Mouse (Mus musculus) c-Kit-positive CD71-positive TER-119-negative erythroid progenitor cells, embryonic 14.5 days (primary cell): Measurements from ENCODE around the gene Tgif2.
"Not testable (repeated sequence)": the region's sequence is repeated elsewhere in the genome, so short reads cannot be mapped to it uniquely, and the experiment has no call there.

Experiments
- DNase-seq: peaks from one replicate; pipeline ENCODE4 v3.0.0-alpha.2; 2013; ENCODE audit warnings: low read depth

The Tgif2 gene

DNA sequence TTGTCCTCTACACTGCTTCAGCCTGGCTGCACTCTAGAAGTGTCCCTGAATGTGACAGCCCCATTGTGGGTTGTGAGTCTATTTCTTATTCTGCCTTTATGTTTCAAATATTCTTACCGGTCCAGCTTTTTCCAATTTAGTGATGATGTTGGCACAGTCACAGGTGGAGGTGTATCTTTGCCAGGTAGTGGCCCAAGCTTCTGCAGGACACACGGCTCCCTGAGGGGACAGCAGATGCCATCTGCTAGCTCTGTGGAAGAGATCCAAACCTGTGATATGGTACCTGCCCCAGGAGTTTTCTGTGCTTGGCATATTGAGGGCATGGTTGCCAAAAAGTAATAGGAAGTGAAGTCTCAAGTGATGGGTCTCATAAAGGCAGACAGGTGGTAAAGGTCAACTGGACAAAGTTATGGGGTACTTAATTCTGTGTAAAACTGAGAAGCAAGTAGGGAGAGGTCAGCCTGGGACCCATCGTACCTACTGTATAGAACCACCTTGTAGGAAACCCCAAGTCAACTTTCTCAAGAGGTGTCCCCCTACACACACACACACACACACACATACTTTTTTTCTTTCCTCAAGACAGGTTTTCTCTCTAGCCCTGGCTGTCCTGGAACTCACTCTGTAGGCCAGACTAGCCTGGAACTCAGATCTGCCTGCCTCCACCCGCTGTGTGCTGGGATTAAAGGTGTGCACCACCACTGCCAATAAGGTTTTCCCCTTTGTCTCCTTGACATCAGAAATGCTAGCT is 35.1 kb downstream of the Tgif2 start:
- no peak for DNase-seq

DNA sequence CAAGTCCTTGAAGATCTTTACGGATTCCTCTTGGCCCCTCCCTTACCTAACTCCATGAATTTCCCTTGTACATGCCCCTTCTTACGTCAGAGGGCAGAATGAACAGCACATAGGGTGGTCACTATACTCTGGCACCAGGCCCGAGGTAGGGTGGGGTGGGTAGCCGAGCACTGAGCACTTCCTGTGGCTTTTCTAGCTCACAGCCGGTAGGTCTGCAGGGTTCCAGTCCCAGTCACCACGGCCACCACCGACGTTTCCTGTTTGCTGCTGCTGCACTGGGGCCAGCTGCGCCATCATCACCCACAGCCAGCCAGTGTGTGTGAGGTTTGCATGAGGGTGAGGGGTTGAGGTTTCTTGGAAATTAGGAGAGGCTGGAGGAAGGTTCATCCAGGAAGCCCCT is 37.9 kb downstream of the Tgif2 start:
- no peak for DNase-seq

DNA sequence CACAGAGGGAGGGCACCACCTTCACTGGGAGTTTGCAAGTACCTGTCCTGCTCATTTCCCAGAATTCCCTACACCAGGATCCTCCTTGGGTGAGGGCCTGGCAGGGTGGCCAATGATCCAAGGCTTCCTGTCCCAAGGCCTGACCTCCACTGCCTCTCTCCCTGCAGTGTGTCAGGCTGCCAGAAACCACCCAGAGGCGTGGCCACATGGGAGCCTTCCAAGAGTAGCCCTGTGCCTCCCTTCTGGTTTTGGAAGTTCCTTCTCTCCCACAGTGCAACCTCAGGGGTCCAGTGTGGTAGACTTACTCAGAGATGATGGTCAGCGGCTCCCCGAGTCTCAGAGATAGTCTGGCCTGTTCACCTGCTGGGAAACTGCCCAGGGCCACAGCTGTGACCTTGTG is 39.7 kb downstream of the Tgif2 start:
- DNase-seq, result no peak

DNA sequence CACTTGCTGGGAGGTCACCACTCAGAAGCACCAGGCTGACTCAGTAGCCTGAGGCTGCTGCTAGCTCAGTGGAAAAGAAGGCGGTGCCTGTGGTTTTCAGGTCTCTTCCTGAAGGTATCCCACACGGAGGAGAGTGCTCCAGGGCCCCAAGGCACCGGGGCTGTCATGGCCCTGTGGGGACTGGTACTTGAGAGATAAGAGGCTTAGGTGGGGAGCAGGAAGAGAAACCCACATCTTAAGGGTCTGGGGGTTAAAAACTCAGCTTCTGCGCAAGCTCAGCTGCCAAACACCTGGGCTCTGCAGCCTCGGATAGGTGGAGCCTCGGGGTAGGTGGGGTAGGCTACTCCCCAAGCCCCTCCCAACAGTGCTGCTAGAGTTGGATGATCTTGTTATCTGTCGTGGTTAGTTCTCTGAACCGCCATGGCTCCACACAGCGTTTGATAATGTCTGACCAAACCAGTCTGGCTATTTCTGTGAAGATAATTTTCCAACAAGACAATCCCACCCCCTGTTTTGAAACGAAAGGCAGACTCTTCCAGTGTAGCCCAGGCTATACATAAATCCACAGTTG is 42.7 kb downstream of the Tgif2 start:
- DNase-seq, result no peak

DNA sequence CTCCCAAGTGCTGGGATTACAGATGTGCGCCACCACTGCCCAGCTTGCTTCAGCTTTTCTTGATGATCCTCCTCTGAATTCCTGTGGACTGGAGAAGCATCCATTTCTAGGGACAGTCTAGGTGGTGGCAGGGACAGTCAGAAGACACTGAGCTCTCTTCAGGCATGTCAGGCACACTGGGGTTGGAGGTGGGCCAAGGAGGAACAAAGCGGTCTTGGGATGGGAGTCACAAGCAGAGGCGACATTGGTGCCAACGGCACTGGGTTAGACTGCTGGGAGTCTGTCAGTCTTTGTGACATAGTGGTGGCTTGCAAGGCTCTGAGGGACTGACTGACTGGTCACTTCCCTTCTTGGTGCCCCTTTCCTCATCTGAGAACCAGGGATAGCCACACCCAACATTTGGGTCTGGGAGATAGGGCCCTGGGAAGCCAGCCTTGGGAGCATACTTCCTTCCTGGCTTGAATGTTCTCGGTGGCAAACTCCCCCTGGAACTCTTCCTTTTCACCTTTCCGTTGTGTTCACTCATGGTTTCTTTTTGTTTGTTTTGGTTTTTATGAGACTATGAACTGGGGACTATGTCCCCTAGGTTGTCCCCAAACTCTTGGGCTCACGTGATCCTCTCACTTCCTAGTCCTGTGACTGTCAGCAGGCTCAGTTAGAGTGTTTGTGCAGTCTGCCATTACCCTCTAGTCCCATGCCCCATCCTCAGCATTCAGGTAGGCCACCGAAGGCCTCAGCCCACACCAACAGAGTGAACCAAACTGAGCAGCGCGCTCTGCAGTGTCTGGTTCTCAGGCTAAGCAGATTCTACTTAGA is 44.8 kb downstream of the Tgif2 start:
- DNase-seq, result no peak

DNA sequence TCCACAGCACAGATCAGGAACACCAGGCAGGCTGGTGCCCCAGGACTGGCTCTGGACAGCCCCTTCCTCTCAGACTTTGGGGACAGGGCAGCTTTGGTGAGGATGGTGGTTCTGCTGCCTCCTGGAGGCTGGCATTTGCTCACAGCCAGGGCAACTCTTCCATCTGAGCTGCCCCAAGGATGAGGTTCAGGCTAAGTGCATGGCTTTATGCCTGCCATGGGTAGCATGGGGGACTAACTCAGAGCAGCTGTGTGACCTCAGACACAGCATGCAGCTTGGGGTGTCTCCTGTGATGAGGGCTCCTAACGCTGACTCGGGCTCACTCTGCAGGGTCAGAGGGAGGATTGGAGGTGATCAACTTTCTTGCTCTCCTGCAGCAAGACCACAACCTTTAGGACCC is 45.9 kb downstream of the Tgif2 start:
- DNase-seq, result not testable (repeated sequence)

DNA sequence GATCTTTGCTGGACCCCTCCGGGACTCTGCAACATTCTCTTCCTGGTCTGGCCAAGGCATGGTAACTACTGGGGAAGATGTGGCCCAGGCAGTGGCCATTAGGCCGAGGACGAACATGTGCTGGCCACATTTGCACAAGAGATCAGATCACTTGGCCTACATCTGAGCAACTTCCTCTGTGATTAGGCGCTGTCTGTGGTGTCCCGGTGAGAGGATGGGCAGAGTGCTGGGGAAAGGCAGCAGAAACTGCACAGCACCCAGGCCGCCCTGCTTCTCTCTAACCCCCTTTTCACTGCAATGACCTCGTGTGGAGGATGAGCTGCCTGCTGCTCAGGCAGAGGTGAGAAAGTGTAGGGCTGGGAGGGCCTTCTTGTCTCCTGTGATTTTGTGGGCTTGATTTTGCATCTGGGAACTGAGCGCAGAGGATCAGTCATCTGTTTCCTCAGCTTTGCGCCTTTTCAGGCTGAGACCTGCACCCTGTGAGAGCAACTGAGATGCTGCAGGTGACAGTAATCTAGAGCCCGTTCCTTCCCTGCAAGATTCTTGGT is 46.4 kb downstream of the Tgif2 start:
- DNase-seq, result no peak

DNA sequence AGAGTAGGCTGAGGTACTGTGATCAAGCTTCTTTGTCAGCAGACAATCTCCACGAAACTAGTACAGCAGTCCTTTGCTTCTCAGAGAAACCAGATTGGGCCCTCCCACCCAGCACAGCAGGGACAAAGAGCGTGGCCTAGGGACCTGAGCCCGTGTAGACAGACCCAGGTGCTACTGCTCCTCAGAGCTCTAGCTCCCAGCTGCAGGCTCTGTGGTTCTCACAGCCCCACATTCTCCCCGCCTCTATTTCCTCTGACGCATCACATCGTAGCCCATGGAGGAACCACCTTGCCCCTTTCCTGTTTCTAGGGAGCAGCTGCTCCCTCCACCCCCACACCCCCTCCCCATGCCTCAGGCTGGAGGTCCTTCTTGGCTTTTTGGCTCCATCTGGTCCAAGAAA is 47.2 kb downstream of the Tgif2 start, which contains the start of gene Sla2:
TSS of gene Sla2 (minus strand) at position 176 of the 400 bp plus-strand sequence.
- no peak for DNase-seq

DNA sequence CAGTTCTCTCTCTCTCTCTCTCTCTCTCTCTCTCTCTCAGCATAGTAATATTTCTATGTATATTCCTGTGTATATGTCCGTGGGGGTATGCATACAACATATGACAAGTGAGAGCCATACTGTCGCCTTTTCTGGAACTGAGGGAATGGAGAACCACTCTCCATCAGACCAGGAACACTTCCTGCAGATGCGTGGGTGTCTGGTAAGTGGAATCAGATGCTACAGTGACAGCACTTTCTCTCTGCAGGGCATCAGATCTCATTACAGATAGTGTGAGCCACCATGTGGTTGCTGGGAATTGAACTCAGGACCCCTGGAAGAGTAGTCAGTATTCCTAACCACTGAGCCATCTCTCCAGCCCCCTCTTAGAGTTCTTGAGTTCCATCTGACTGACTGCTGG is 48.7 kb downstream of the Tgif2 start:
- no peak for DNase-seq

DNA sequence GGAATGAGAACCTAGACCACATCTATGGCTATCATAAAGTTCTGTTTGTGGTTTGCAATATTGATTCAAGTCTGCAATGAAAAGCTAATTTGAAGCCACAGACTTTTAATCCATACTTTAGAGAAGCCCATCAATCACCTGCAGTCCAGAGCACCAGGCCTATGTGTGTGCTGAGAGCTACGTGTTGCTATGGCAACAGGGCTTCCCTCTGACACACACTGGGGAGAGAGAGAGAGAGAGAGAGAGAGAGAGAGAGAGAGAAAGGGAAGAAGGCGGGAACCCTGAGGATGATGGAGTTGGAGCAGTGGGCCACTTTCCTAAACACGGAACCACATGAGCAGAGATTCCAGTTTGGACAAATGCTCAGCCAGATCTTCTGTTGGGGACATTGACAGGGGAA is 52.4 kb downstream of the Tgif2 start:
- no peak for DNase-seq

DNA sequence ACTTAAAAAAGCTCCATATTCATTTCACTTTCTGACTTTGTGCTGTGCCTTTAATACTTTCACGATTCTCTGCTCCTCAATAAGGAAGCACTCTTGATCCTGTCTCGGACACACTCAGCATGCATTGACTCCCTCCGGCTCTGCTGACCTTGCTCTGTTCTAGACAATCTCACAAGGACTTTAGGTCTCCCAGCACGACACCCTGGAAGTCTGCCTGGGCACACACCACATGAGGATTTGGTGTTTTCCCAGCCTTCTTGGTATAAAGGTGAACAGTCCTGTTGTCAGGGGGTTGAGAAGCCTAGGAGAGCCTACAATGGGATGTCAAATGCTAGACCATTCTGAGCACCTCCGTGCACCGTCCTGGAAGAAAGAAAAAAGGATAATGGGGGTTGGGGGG is 53.0 kb downstream of the Tgif2 start:
- no peak for DNase-seq

DNA sequence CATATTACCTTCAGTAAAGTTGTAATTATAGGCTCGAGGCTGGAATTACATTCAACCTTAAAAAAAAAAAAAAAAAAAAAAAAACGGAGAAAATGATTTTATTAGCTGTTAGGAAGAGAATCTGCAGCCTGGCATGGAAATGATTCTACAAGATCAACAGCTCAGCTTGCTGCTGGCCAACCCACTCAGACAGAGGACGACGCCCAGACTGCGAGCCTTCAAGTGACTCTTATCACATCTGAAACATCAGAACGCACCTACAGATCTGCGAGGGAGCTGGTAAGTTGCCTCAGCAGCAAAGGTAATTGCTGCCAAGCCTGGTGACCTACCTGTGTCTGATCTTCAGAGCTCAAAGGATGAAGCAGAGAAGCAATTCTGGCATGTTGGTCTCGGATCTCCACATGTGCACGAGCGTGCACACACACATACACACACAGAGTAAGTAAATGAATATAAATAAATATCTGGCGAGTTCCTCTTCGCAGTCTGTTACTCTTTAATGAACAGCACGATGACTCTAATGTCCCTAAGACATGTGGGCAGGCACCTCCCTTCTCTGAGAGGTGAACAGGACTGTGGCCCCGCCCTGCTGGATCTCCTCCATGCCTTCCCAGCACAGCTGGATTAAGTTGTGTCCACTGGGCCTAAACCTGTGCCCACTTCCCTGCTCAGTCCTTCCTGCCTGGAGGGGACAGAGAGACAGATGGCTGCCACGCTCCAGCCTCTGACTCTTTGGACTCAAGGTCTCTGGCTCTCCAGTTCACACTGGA is 54.9 kb downstream of the Tgif2 start:
- DNase-seq, result no peak

DNA sequence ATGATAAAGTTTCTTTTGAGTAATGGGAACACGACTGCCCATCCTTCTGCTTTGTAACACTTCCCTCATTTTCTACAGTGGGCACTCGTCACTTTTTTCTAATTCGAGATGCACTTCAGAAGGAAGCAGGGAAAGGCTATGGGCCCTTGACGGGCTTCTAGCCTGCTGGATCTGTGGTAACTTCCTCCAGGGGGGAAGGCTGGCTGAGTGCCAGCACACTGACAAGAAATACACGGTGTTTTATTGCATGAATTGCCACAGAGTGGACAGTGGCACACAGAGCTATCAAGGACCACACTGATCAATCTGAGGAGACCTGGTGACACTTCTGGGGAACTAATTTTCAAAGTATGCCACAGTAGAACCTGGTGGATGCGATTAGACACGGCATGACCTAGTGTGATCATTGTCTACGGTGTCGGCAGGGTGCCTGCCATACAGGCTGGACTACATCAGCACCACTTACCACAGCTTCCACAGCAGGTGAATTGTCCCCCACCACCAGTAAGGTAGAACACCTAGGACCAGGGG is 56.6 kb downstream of the Tgif2 start:
- DNase-seq, result no peak

DNA sequence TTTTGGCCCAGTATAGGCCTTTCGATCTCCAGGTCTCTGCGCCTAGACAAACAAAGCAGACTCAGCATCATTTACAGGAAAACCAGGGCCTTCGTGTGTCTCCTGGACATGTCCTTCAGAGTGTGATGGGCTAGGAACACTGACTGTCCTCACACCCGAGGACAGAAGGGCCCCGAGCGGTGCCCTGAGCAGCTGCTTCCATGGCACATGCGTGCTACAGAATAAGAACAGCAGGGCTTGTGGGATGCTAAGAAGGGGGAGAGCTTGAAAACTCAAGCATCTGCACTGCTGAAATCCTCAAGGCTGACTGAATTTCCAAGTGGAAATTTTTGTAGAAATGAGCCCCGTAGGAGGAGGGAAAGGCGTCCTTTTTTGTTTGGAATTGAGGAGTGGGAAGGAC is 57.2 kb downstream of the Tgif2 start:
- DNase-seq, result no peak

DNA sequence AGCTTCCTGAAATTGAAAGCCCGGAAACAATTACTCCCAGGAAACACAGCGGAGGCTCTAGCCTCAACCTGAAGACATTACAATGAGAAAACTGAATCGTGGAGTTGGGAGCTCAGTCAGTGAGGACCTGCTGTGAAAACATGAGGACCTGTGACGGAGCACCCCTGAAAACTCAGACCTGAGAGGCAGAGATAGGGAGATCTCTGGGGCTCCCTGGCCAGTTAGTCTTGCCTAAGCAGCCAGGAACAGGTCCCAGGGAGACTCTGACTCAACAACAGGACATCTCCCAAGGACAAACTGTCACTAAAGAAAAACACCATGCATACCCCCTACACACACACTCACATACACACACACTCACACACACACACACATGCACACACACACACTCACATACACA is 58.6 kb downstream of the Tgif2 start:
- DNase-seq, result no peak

DNA sequence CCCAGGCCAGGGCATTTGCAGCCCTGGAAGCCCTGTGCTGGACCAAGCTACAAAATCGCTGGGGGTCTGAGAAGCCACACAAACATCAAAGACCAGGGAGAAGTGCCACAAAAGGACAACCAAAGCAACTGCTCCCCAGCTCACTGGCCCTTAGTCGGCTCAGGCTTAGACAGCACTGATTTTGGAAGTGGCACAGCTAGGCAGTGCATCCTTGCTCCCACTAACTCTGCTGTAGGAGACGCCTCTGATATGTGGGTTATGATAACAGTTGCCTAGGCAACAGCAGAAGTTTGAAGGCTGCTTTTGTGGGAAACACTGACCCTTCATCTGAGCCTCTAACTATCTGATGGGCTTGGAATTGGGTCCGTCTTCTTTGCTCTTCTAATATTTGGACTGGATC is 59.4 kb downstream of the Tgif2 start:
- DNase-seq, result no peak

DNA sequence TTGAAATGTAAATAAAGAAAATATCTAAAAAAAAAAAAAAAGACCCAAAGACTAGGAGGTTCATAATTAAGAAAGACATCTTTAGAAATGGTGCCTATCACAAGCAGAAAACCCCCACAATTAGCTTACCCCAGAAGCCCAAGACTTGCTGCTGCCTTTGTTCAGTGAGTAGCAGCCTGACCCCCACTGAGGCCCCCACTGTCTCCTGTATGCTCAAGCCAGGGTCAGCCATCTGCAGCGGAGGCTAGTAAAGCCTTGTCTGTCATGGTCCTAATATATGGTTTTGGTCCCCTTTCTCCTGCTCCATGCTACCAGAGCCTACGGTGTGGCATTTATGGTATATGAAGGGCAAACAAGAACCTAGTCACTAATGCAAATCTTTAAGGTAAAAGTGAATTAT is 61.5 kb downstream of the Tgif2 start:
- DNase-seq, result no peak

DNA sequence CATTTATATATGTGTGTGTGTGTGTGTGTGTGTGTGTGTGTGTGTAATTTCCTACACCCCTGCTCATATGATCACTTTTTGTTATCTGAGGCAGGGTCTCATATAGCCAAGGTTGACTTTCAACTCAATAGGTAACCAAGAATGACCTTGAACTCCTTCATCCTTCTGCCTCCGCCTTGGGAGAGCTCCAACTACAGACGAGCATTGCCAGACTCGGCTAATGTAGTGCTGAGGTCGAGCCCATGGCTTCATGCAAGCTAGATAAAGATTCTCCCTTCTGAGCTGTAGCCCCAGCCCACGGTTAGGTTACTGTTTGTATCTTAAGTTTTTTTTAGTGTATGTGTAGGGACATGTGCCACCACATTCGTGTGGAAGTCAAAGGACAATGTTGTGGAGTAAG is 62.1 kb downstream of the Tgif2 start:
- DNase-seq, result no peak

DNA sequence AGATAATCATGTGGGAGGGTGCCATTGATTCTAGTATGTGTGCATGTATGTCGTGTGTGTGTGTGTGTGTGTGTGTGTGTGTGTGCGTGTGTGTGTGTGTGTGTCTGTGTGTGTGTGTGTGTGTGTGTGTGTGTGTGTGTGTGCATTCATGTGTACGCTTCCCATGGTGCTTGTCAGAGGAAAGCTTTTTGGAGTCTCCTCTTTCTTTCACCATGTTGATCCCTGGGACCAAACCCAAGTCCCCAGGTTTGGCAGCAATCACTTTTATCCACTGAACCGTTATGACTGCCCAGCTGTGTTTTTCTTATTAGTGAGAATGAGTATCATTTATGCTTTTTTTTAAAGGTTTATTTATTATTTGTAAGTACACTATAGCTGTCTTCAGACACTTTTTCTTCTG is 62.6 kb downstream of the Tgif2 start:
- DNase-seq, result not testable (repeated sequence)

DNA sequence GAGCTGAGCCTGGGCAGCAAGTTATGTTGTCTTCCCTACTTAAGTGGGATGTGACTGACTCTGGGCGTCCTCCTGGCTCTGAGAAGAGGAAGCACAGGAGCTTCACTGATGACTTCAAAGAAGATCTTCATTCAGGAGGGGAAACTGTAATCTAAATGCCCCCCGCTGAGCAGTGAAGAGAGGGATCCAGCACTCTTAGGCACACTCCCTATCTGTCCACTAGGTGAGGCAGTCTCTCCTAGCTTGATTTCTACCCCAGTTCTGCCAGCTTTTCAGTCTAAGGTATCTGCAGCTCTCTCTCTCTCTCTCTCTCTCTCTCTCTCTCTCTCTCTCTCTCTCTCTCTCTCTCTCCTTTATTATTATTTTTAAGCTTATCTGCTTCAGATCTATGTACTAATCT is 63.6 kb downstream of the Tgif2 start:
- DNase-seq, result no peak
